Mouse (Mus musculus): ENCODE measurements around the gene Ankrd33. TPM values are rescaled to one million over a fixed set of nuclear protein-coding genes. Genes with fewer than 3 reads are reported as not detected.
A peak's percentile ranks its signal among the peaks of the same experiment; 100 is the strongest.

Gene Ankrd33
- polyA plus RNA-seq, 1 experiment from 2014 or later: not detected

DNA sequence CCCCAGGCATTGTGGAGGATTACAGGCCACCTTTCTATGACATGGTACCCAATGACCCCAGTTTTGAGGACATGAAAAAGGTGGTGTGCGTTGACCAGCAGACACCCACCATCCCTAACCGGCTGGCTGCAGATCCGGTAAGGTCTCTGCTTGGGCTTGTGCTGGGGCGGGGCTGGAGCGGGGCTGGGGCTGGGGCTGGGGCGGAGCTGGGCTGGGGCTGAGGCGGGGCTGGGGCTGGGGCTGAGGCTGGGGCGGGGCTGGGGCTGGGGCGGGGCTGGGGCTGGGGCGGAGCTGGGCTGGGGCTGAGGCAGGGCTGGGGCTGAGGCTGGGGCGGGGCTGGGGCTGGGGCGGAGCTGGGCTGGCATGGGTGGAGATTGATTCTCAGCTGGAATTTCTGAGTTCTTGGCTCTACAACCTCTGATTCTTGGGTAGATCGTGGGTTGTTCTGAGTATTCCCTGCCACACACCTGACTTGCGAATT, 25.5 kb downstream of the Ankrd33 start:
- H3K4me3 ChIP-seq (ENCODE audit: low read depth, low read length): no peak overlapping the region
- 7% methylated on average over 10 of the region's 14 CpGs for WGBS (ENCODE audit: insufficient replicate concordance)
- no peaks in the 10 kb centered on the region for H3K36me3 ChIP-seq (replicated peaks; ENCODE audit: insufficient read depth, low read length)
- no peak overlapping the region for H3K27ac ChIP-seq (ENCODE audit: low read depth)
- H3K4me1 ChIP-seq (ENCODE audit: insufficient read depth): peaks cover 42% of the 10 kb centered on the region
- ATAC-seq (peak; percentile 73), DNase-seq (peak; percentile 85)
- H3K27me3 ChIP-seq (ENCODE audit: insufficient read depth, low read length): no peaks in the 10 kb centered on the region
- TF ChIP-seq EP300 (IDR thresholded peaks at IDR 0.05; ENCODE audit: low read depth) (no peak), CTCF (IDR thresholded peaks at IDR 0.05; ENCODE audit: low read depth) (no peak)
- no peaks in the 10 kb centered on the region for H3K9me3 ChIP-seq (ENCODE audit: low read length)
- no peak overlapping the region for H3K9ac ChIP-seq (replicated peaks)
- no peak overlapping the region for H3K4me2 ChIP-seq (ENCODE audit: low read depth, low read length)

DNA sequence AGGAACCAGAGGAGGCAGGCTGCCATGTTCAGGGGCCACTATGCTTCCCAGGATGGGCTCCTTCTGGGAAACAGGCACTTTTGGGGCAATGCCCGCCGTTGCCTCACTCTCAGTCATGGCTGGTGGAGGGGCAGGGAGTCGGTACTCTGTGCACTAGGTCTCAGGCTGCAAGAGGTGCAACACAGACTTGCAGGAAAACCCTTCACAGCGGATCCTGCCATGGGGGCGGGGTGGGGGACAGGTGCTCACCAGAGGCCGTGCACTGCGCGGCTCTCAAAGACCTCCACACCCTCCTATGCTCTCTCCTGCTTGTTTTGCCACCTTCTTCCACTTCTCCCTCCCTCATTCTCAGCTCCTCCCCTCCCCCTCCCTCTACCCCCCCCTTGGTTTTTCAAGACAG, 27.1 kb downstream of the Ankrd33 start:
- Histone ChIP-seq H3K4me3 (ENCODE audit: low read depth, low read length) (no peak overlapping the region), H3K27me3 (ENCODE audit: insufficient read depth, low read length) (no peaks in the 10 kb centered on the region)
- WGBS (ENCODE audit: insufficient replicate concordance): 70% methylated on average over 8 of the region's 8 CpGs

DNA sequence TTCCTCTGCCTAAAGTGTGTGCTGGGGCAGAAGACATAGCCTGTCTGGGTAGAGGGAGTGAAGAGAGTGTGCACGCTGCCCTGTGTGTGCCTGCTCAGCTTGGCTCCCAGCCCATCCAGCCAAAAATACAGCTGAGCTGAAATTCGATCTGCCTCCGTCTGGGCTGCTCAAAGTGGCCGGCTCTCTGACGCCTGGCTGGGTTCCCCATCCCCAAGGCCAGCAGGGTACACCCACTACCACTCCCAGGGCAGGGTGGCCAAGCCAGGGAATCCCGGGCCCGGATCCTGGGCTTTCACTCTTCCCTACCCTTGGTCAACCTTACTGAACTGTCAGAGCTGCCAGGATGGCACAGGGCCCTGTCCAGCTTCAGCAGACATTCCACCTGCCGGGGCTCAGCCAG, 27.9 kb downstream of the Ankrd33 start:
- Histone ChIP-seq H3K9me3 (ENCODE audit: low read length) (no peaks in the 10 kb centered on the region), H3K9ac (replicated peaks) (no peak overlapping the region), H3K27me3 (ENCODE audit: insufficient read depth, low read length) (no peaks in the 10 kb centered on the region), H3K27ac (ENCODE audit: low read depth) (peak overlapping the region; percentile 83; the same call in 1 of the 2 replicates), H3K4me3 (ENCODE audit: low read depth, low read length) (no peak overlapping the region), H3K4me2 (ENCODE audit: low read depth, low read length) (peak overlapping the region; percentile 70; the same call in 1 of the 2 replicates), H3K4me1 (ENCODE audit: insufficient read depth) (peaks cover 60% of the 10 kb centered on the region), H3K36me3 (replicated peaks; ENCODE audit: insufficient read depth, low read length) (no peaks in the 10 kb centered on the region)
- TF ChIP-seq CTCF (IDR thresholded peaks at IDR 0.05; ENCODE audit: low read depth): no peak
- ATAC-seq (no peak), DNase-seq (peak; percentile 49)
- whole genome bisulfite sequencing (ENCODE audit: insufficient replicate concordance): 39% methylated on average over 8 of the region's 8 CpGs

More for the DNA sequence above, 27.1 kb downstream of the Ankrd33 start:
- ATAC-seq: no peak
- DNase-seq: no peak
- TF ChIP-seq EP300 (IDR thresholded peaks at IDR 0.05; ENCODE audit: low read depth) (no peak), CTCF (IDR thresholded peaks at IDR 0.05; ENCODE audit: low read depth) (no peak)
- Histone ChIP-seq H3K36me3 (replicated peaks; ENCODE audit: insufficient read depth, low read length) (no peaks in the 10 kb centered on the region), H3K4me2 (ENCODE audit: low read depth, low read length) (no peak overlapping the region; the same call in 1 of the 2 replicates), H3K27ac (ENCODE audit: low read depth) (no peak overlapping the region), H3K4me1 (ENCODE audit: insufficient read depth) (peaks cover 56% of the 10 kb centered on the region), H3K9ac (replicated peaks) (no peak overlapping the region), H3K9me3 (ENCODE audit: low read length) (no peaks in the 10 kb centered on the region)

DNA sequence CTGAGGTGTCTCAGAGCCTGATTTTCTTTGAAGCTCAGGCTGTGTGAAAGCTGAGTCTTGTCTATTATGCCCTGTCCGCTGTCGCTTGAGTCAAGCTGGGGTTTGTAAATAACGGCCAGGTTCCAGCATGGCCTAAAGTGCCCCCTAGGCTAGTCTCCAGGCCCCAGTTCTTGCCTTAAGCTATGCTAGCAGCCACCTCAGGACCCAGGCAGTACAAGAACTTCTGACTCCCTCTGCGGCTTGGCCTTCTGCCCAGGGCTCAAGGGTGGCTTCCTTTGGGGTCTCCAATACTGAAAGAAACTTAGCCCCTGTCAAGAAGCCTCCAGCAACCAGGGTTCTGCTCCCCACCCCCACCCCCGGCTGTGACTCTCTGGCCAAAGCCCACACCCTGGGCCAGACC, 28.6 kb downstream of the Ankrd33 start:
- peaks cover 59% of the 10 kb centered on the region for H3K4me1 ChIP-seq (ENCODE audit: insufficient read depth)
- TF ChIP-seq EP300 (IDR thresholded peaks at IDR 0.05; ENCODE audit: low read depth) (no peak), CTCF (IDR thresholded peaks at IDR 0.05; ENCODE audit: low read depth) (no peak)
- H3K9ac ChIP-seq (replicated peaks): 0 out of 2 replicates have a peak overlapping the region, but pooled peaks have one; percentile 38
- H3K9me3 ChIP-seq (ENCODE audit: low read length): no peaks in the 10 kb centered on the region
- no peaks in the 10 kb centered on the region for H3K27me3 ChIP-seq (ENCODE audit: insufficient read depth, low read length)
- H3K4me2 ChIP-seq (ENCODE audit: low read depth, low read length): peak overlapping the region; percentile 70
- no peak for ATAC-seq
- peak overlapping the region; percentile 83 for H3K27ac ChIP-seq (ENCODE audit: low read depth)
- no peaks in the 10 kb centered on the region for H3K36me3 ChIP-seq (replicated peaks; ENCODE audit: insufficient read depth, low read length)
- WGBS (ENCODE audit: insufficient replicate concordance): 81% methylated on average over 5 of the region's 5 CpGs
- DNase-seq: no peak
- H3K4me3 ChIP-seq (ENCODE audit: low read depth, low read length): peak overlapping the region; percentile 42; the same call in 1 of the 2 replicates

DNA sequence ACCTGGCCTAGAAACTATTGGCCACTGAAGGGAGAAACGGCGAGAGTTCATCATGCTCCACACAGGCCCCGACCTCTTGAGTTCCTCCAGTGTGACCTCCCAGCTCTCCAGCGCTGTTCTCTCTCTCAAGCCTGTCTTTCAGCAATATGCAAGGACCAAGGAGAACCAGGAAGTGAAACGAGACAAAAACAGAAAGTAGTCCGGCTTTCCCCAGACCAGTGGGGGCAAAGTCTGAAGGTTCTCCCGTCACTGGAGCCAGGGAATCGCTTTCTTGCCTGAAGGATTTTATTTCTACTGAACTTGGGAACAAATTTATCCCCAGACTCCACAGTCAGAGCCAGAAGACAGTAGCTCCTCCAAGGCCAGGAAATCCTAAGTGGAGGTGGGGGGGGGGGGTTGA, 29.2 kb downstream of the Ankrd33 start:
- Histone ChIP-seq H3K9me3 (ENCODE audit: low read length) (no peaks in the 10 kb centered on the region), H3K9ac (replicated peaks) (peak overlapping the region; percentile 38), H3K27ac (ENCODE audit: low read depth) (peak overlapping the region; percentile 83), H3K36me3 (replicated peaks; ENCODE audit: insufficient read depth, low read length) (no peaks in the 10 kb centered on the region), H3K4me1 (ENCODE audit: insufficient read depth) (peaks cover 56% of the 10 kb centered on the region), H3K27me3 (ENCODE audit: insufficient read depth, low read length) (no peaks in the 10 kb centered on the region), H3K4me3 (ENCODE audit: low read depth, low read length) (peak overlapping the region; percentile 42), H3K4me2 (ENCODE audit: low read depth, low read length) (peak overlapping the region; percentile 70)
- 52% methylated on average over 8 of the region's 8 CpGs for WGBS (ENCODE audit: insufficient replicate concordance)
- ATAC-seq (no peak), DNase-seq (no peak)
- TF ChIP-seq EP300 (IDR thresholded peaks at IDR 0.05; ENCODE audit: low read depth) (no peak), CTCF (IDR thresholded peaks at IDR 0.05; ENCODE audit: low read depth) (no peak)

DNA sequence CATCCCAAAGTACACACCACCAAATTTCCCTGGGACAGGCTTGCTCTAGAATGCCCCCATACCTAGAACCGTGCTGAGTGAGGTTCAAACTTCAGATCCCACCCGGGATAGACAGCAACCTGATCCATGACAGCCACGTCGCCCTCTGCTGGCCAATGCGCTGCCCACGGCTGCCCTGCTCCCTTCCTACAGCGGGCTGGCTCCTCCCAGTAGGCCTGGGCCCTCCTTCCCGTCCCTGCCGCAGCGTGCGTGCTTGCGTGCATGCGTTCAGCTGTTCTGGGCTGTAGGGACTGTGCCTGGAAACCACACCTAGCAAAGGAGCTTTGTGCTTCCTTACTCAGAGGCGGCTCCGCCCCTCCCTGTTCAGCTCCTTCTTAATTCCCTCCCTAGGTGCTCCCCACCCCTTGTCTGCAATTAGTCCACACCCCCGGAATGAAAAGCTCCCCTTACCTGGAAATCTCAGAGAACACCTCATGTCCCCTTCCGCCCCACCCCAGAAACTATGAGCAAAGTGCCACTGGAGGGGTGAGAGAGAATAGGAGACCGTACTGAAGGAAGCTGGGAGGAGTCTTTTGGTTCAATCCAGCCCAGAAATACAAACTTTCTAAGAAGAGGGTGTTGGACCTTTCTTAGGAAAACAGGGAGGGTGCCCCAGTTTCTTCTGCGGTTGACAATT, 30.0 kb downstream of the Ankrd33 start:
- peak overlapping the region; percentile 38 for H3K9ac ChIP-seq (replicated peaks)
- H3K27ac ChIP-seq (ENCODE audit: low read depth): peak overlapping the region; percentile 83
- H3K4me3 ChIP-seq (ENCODE audit: low read depth, low read length): peak overlapping the region; percentile 42
- WGBS (ENCODE audit: insufficient replicate concordance): 6% methylated on average over 19 of the region's 19 CpGs
- H3K36me3 ChIP-seq (replicated peaks; ENCODE audit: insufficient read depth, low read length): no peaks in the 10 kb centered on the region
- ATAC-seq: peak; percentile 85
- H3K9me3 ChIP-seq (ENCODE audit: low read length): no peaks in the 10 kb centered on the region
- peak; percentile 94 for DNase-seq
- TF ChIP-seq CTCF (IDR thresholded peaks at IDR 0.05; ENCODE audit: low read depth) (peak; percentile 98), EP300 (IDR thresholded peaks at IDR 0.05; ENCODE audit: low read depth) (no peak)
- H3K4me2 ChIP-seq (ENCODE audit: low read depth, low read length): peak overlapping the region; percentile 70
- H3K27me3 ChIP-seq (ENCODE audit: insufficient read depth, low read length): no peaks in the 10 kb centered on the region
- peaks cover 55% of the 10 kb centered on the region for H3K4me1 ChIP-seq (ENCODE audit: insufficient read depth)

Measured in liver, postnatal 0 days (tissue).